In the genomic region with DNA sequence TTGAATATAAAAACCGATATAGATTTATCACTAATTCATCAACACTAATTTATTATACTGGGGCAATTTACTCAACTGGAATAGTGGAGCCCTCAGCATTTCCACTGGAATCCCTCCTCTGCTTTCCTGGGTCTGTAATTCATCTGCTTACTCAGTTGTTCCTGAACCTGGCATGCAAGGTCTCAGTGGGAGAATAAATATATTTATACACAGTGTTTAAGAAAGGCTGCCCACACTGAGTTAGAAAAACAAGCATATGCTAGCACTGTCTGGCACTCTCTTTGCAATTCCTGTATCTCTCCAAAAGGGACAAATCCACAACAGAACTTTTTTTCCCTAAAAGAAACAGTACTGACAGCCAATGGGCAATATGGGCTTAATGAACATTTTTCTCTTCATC, we compare ENCODE assay signal across 22 mouse cellular contexts.
DNase-seq lines count a peak whose midpoint lies in the region; ATAC-seq and TF ChIP-seq lines count a peak whose summit lies in the region.
"Had no signal": no experiment of that assay in that cellular context is flagged by ENCODE, and none has a peak within 500 bp of the region (broad histone marks: within the 10 kb centered on the region; RNA-seq: fewer than 3 reads in every experiment).

No protein-coding gene starts in this region.

- 62% methylated on average over 1 of the region's 1 CpGs for WGBS in forebrain, embryonic 14.5 days
- 100% methylated on average over 1 of the region's 1 CpGs for WGBS in forebrain, embryonic 12.5 days
- 42% methylated on average over 1 of the region's 1 CpGs for WGBS in forebrain, postnatal 0 days

- peak; percentile 51 for DNase-seq in forebrain, embryonic 14.5 days (ENCODE audit: low spot score)
- peak; percentile 1 to 15 for DNase-seq in layer of hippocampus, postnatal 14 days (ENCODE audit: low spot score in 2 of 2)
- DNase-seq in layer of hippocampus, postnatal 36 days, result no peak
- peak; percentile 57 for DNase-seq in brain, embryonic 14.5 days (ENCODE audit: low read depth)
- DNase-seq in forebrain, postnatal 0 days, result peak; percentile 38
- no peak for DNase-seq in kidney, postnatal 10 days
- DNase-seq: adrenal gland, postnatal 10 days; adrenal gland, postnatal 36 days; B cell, adult 2 months; cerebellum, adult 18-20 months; cerebellum, adult 9-10 months had no signal

- no peak for TF ChIP-seq POLR2A in brain, embryonic 14.5 days (IDR thresholded peaks at IDR 0.05; ENCODE audit: borderline replicate concordance, extremely low read depth, insufficient read depth, insufficient read length, poor library complexity, severe bottlenecking)

- no peak for TF ChIP-seq CTCF in brain, embryonic 14.5 days (IDR thresholded peaks at IDR 0.05; ENCODE audit: borderline replicate concordance, extremely low read depth, insufficient read depth, insufficient read length)
- TF ChIP-seq CTCF in forebrain, postnatal 0 days (IDR thresholded peaks at IDR 0.05; ENCODE audit: low read depth), result no peak

- no peak overlapping the region for H3K27ac ChIP-seq in forebrain, embryonic 14.5 days (ENCODE audit: low read depth, low read length)
- H3K27ac ChIP-seq in forebrain, embryonic 12.5 days, result no peak overlapping the region
- no peak overlapping the region for H3K27ac ChIP-seq in forebrain, postnatal 0 days (ENCODE audit: low read depth, low read length)
- H3K27ac ChIP-seq: heart, embryonic 15.5 days; hindbrain, embryonic 10.5 days; hindbrain, embryonic 14.5 days; hindbrain, postnatal 0 days had no signal

- H3K27me3 ChIP-seq in forebrain, embryonic 14.5 days (replicated peaks; ENCODE audit: control insufficient read depth, insufficient read depth, low read length), result no peaks in the 10 kb centered on the region
- H3K27me3 ChIP-seq in forebrain, embryonic 12.5 days, result no peaks in the 10 kb centered on the region; the same call in 1 of the 2 replicates
- H3K27me3 ChIP-seq in forebrain, postnatal 0 days (ENCODE audit: insufficient read depth, low read length), result no peaks in the 10 kb centered on the region
- H3K27me3 ChIP-seq: CH12.LX; heart, embryonic 12.5 days; heart, embryonic 15.5 days; Patski had no signal

- H3K4me3 ChIP-seq in forebrain, embryonic 14.5 days (ENCODE audit: low read depth, low read length), result no peak overlapping the region
- H3K4me3 ChIP-seq in forebrain, embryonic 12.5 days (replicated peaks), result no peak overlapping the region
- H3K4me3 ChIP-seq in forebrain, postnatal 0 days (ENCODE audit: low read depth, low read length), result no peak overlapping the region
- H3K4me3 ChIP-seq: heart, embryonic 12.5 days; heart, embryonic 15.5 days; hindbrain, embryonic 10.5 days had no signal

- H3K9me3 ChIP-seq in forebrain, embryonic 14.5 days (replicated peaks; ENCODE audit: control insufficient read depth, low read length), result no peaks in the 10 kb centered on the region
- H3K9me3 ChIP-seq in forebrain, embryonic 12.5 days, result no peaks in the 10 kb centered on the region
- no peaks in the 10 kb centered on the region for H3K9me3 ChIP-seq in forebrain, postnatal 0 days (ENCODE audit: low read length)
- H3K9me3 ChIP-seq: heart, embryonic 12.5 days; heart, embryonic 15.5 days; hindbrain, embryonic 10.5 days had no signal

- peaks cover 25% of the 10 kb centered on the region for H3K4me1 ChIP-seq in forebrain, embryonic 14.5 days (ENCODE audit: control insufficient read depth, insufficient read depth, low read length)
- H3K4me1 ChIP-seq in forebrain, embryonic 12.5 days, result peaks cover 18% of the 10 kb centered on the region
- no peaks in the 10 kb centered on the region; the same call in none of the 2 replicates for H3K4me1 ChIP-seq in forebrain, postnatal 0 days (ENCODE audit: insufficient read depth)
- H3K4me1 ChIP-seq: heart, embryonic 12.5 days; heart, embryonic 15.5 days had no signal

- H3K4me2 ChIP-seq in forebrain, embryonic 14.5 days (ENCODE audit: low read length), result no peak overlapping the region
- H3K4me2 ChIP-seq in forebrain, embryonic 12.5 days, result no peak overlapping the region
- no peak overlapping the region for H3K4me2 ChIP-seq in forebrain, postnatal 0 days (ENCODE audit: low read depth)
- H3K4me2 ChIP-seq: heart, embryonic 12.5 days; heart, embryonic 15.5 days; hindbrain, embryonic 14.5 days had no signal

- no peaks in the 10 kb centered on the region for H3K36me3 ChIP-seq in forebrain, embryonic 14.5 days (ENCODE audit: control insufficient read depth, insufficient read depth, low read length)
- H3K36me3 ChIP-seq in forebrain, embryonic 12.5 days (replicated peaks), result no peaks in the 10 kb centered on the region
- H3K36me3 ChIP-seq in forebrain, postnatal 0 days (ENCODE audit: insufficient read depth), result no peaks in the 10 kb centered on the region
- H3K36me3 ChIP-seq: G1E; heart, embryonic 12.5 days; heart, embryonic 15.5 days; hindbrain, embryonic 10.5 days had no signal

- ATAC-seq in forebrain, embryonic 14.5 days, result no peak; the same call in 1 of the 2 replicates
- ATAC-seq in forebrain, embryonic 12.5 days (ENCODE audit: low FRiP score), result no peak
- ATAC-seq in forebrain, postnatal 0 days, result peak; percentile 77
- ATAC-seq: hindbrain, postnatal 0 days; inflammation-experienced regulatory T-cells, adult 6 months; intestine, embryonic 16.5 days; Patski had no signal

- H3K9ac ChIP-seq in forebrain, embryonic 14.5 days (ENCODE audit: low read length), result no peak overlapping the region
- no peak overlapping the region for H3K9ac ChIP-seq in forebrain, embryonic 12.5 days
- no peak overlapping the region for H3K9ac ChIP-seq in forebrain, postnatal 0 days
- H3K9ac ChIP-seq: heart, embryonic 12.5 days; heart, embryonic 15.5 days; hindbrain, embryonic 14.5 days had no signal

Comparison
In these comparisons a context has a peak if more than half of its experiments do, and no peak if none do; other contexts are left out.
1. DNase-seq: peak in forebrain, embryonic 14.5 days (single experiment), layer of hippocampus, postnatal 14 days (2 of 2), brain, embryonic 14.5 days (single experiment) and forebrain, postnatal 0 days (single experiment); none in layer of hippocampus, postnatal 36 days (0 of 2) and kidney, postnatal 10 days (single experiment).